Comparison of ENCODE assay signal across 31 mouse cellular contexts in the genomic region with DNA sequence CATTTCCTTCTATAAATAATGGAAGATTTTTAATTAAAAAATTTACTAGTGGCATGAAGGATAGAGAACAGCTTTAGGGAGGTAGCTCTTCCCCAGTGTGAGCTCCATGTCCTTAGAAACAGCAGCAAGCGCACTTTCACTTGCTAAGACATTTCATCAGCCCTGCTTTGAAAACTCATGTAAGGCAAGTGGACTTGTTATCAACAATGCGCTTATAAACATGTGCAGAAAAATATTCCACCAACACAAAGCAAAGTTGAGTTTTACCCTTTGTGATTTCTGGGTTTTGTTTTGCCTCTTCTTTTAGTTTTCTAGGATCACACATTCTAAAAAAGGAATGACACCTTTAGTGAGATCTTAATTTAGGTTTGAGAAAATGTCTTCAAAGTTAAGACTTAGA.
"Had no signal": no experiment of that assay in that cellular context is flagged by ENCODE, and none has a peak within 500 bp of the region (broad histone marks: within the 10 kb centered on the region; RNA-seq: fewer than 3 reads in every experiment).

No protein-coding gene starts in this region.

- H3K9ac ChIP-seq: limb, embryonic 12.5 days; limb, embryonic 13.5 days; limb, embryonic 15.5 days; liver, embryonic 12.5 days; liver, embryonic 13.5 days; liver, embryonic 14.5 days; liver, embryonic 15.5 days; liver, postnatal 0 days; lung, embryonic 14.5 days; lung, embryonic 15.5 days; midbrain, embryonic 12.5 days; midbrain, embryonic 13.5 days; midbrain, embryonic 15.5 days had no signal

- H3K9me3 ChIP-seq: limb, embryonic 10.5 days; limb, embryonic 12.5 days; limb, embryonic 13.5 days; limb, embryonic 15.5 days; liver, embryonic 12.5 days; liver, embryonic 13.5 days; liver, embryonic 15.5 days; lung, embryonic 15.5 days; megakaryocyte, embryonic 14.5 days; midbrain, embryonic 10.5 days; midbrain, embryonic 12.5 days; midbrain, embryonic 13.5 days; midbrain, embryonic 15.5 days had no signal

- H3K4me1 ChIP-seq: limb, embryonic 10.5 days; limb, embryonic 12.5 days; limb, embryonic 13.5 days; limb, embryonic 15.5 days; liver, embryonic 12.5 days; liver, embryonic 13.5 days; liver, embryonic 15.5 days; lung, embryonic 15.5 days; megakaryocyte, embryonic 14.5 days; midbrain, embryonic 10.5 days; midbrain, embryonic 12.5 days; midbrain, embryonic 13.5 days; midbrain, embryonic 15.5 days had no signal

- DNase-seq: left cerebral cortex, postnatal 4 days; liver; liver, embryonic 13.5 days; liver, postnatal 0 days; lung, adult 18-20 months; lung, adult 2 months; lung, embryonic 14.5 days; lung, postnatal 10 days; lung, postnatal 14 days; lung, postnatal 36 days; lung, postnatal 4 days; midbrain, embryonic 14.5 days had no signal

- H3K27ac ChIP-seq: limb, embryonic 10.5 days; limb, embryonic 12.5 days; limb, embryonic 13.5 days; limb, embryonic 15.5 days; liver, embryonic 12.5 days; liver, embryonic 13.5 days; liver, embryonic 14.5 days; liver, embryonic 15.5 days; lung, embryonic 15.5 days; macrophage; midbrain, embryonic 10.5 days; midbrain, embryonic 12.5 days; midbrain, embryonic 13.5 days; midbrain, embryonic 15.5 days had no signal

- H3K27me3 ChIP-seq: limb, embryonic 12.5 days; limb, embryonic 13.5 days; limb, embryonic 15.5 days; liver, embryonic 12.5 days; liver, embryonic 13.5 days; liver, embryonic 15.5 days; lung, embryonic 15.5 days; megakaryocyte, embryonic 14.5 days; midbrain, embryonic 12.5 days; midbrain, embryonic 13.5 days; midbrain, embryonic 15.5 days had no signal

- H3K36me3 ChIP-seq: limb, embryonic 10.5 days; limb, embryonic 12.5 days; limb, embryonic 13.5 days; limb, embryonic 15.5 days; liver, embryonic 12.5 days; liver, embryonic 13.5 days; liver, embryonic 15.5 days; lung, embryonic 15.5 days; midbrain, embryonic 10.5 days; midbrain, embryonic 12.5 days; midbrain, embryonic 13.5 days; midbrain, embryonic 15.5 days had no signal

- H3K4me3 ChIP-seq: limb, embryonic 10.5 days; limb, embryonic 12.5 days; limb, embryonic 13.5 days; limb, embryonic 15.5 days; liver, embryonic 12.5 days; liver, embryonic 13.5 days; liver, embryonic 15.5 days; lung, embryonic 15.5 days; megakaryocyte, embryonic 14.5 days; midbrain, embryonic 10.5 days; midbrain, embryonic 12.5 days; midbrain, embryonic 13.5 days; midbrain, embryonic 15.5 days; myocyte had no signal

- H3K4me2 ChIP-seq: limb, embryonic 12.5 days; limb, embryonic 13.5 days; limb, embryonic 15.5 days; liver, embryonic 11.5 days; liver, embryonic 12.5 days; liver, embryonic 13.5 days; liver, embryonic 15.5 days; lung, embryonic 14.5 days; lung, embryonic 15.5 days; midbrain, embryonic 11.5 days; midbrain, embryonic 12.5 days; midbrain, embryonic 13.5 days; midbrain, embryonic 15.5 days had no signal

- ATAC-seq: liver, embryonic 12.5 days; liver, postnatal 0 days; lung, postnatal 0 days; midbrain, embryonic 13.5 days; midbrain, embryonic 15.5 days; midbrain, embryonic 16.5 days had no signal
